Mouse (Mus musculus) MEL (cell line): Measurements from ENCODE around the gene Tesk1. TPM values are rescaled to one million over a fixed set of nuclear protein-coding genes. Genes with fewer than 3 reads are reported as not detected.
"Not testable (repeated sequence)": the region's sequence is repeated elsewhere in the genome, so short reads cannot be mapped to it uniquely, and the experiment has no call there.

Experiments
- DNase-seq: peaks from one replicate; pipeline ENCODE4 v3.0.0; 2011; ENCODE audit warnings: low read depth, low spot score
- H3K27ac ChIP-seq: 2 replicates; pipeline ENCODE4 v1.5.1; 2012; ENCODE audit warnings: low read depth, mild to moderate bottlenecking, control low read depth, low read length, moderate library complexity; ENCODE audit not compliant: control insufficient read depth
- H3K27me3 ChIP-seq, 2 experiments: fragments of 150-350 bp in 1 of 2; sonication (generic) in 1 of 2; 2 replicates each; pipeline ENCODE4 v1.6.1; 2012; ENCODE audit warnings: low read length in 2 of 2, mild to moderate bottlenecking in 2 of 2, improper control_type of control experiment in 1 of 2, moderate library complexity in 1 of 2; ENCODE audit not compliant: insufficient read depth in 2 of 2, control insufficient read depth in 1 of 2
- H3K36me3 ChIP-seq, 2 experiments: 2 replicates each; pipeline ENCODE4 v1.6.1; 2012 to 2014; ENCODE audit warnings: low read length in 2 of 2, improper control_type of control experiment in 1 of 2, inconsistent platforms in 1 of 2, mild to moderate bottlenecking in 1 of 2; ENCODE audit not compliant: insufficient read depth in 2 of 2, control insufficient read depth in 1 of 2
- H3K4me1 ChIP-seq, 2 experiments: fragments of 150-350 bp in 1 of 2; sonication (generic) in 1 of 2; 2 replicates each; pipeline ENCODE4 v1.6.1; 2012; ENCODE audit warnings: low read length in 2 of 2, improper control_type of control experiment in 1 of 2, mild to moderate bottlenecking in 1 of 2; ENCODE audit not compliant: insufficient read depth in 2 of 2, control insufficient read depth in 1 of 2
- H3K4me3 ChIP-seq, 2 experiments: fragments of 150-350 bp in 1 of 2; sonication (generic) in 1 of 2; 2 replicates each; pipeline ENCODE4 v1.5.1; 2012; ENCODE audit warnings: low read depth in 2 of 2, low read length in 2 of 2, mild to moderate bottlenecking in 2 of 2, moderate library complexity in 2 of 2, control low read depth in 1 of 2, improper control_type of control experiment in 1 of 2; ENCODE audit not compliant: control insufficient read depth in 1 of 2, insufficient read depth in 1 of 2
- H3K79me2 ChIP-seq: 2 replicates; pipeline ENCODE4 v1.6.1; 2012; ENCODE audit warnings: mild to moderate bottlenecking, low read length, moderate library complexity; ENCODE audit not compliant: control insufficient read depth, poor library complexity, insufficient read depth
- H3K9ac ChIP-seq: 2 replicates; pipeline ENCODE4 v1.6.1; 2012; ENCODE audit warnings: low read depth, mild to moderate bottlenecking, control low read depth, low read length, moderate library complexity; ENCODE audit not compliant: control insufficient read depth, poor library complexity, severe bottlenecking
- H3K9me3 ChIP-seq: fragments of 150-350 bp; sonication (generic); replicated peaks from 2 replicates; pipeline ENCODE4 v1.6.1; 2012; ENCODE audit warnings: mild to moderate bottlenecking, low read length, improper control_type of control experiment, moderate library complexity; ENCODE audit not compliant: insufficient read depth
- BHLHE40 ChIP-seq: IDR thresholded peaks from 2 replicates; pipeline ENCODE4 v1.6.1; 2012; ENCODE audit warnings: low read depth, mild to moderate bottlenecking, inconsistent platforms, low read length, improper control_type of control experiment, borderline replicate concordance
- CHD1 ChIP-seq: IDR thresholded peaks from 2 replicates; pipeline ENCODE4 v1.6.1; 2012; ENCODE audit warnings: low read depth, mild to moderate bottlenecking, inconsistent platforms, low read length, improper control_type of control experiment
- CHD2 ChIP-seq: IDR thresholded peaks from 2 replicates; pipeline ENCODE4 v1.6.1; 2011; ENCODE audit warnings: low read length, improper control_type of control experiment
- CTCF ChIP-seq, 3 experiments: IDR thresholded peaks in 2 of 3; conservative IDR thresholded peaks in 1 of 3; 2 replicates each; pipeline ENCODE4 v1.5.1; 2011 to 2012; ENCODE audit warnings: low read length in 3 of 3, low read depth in 2 of 3, mild to moderate bottlenecking in 2 of 3, improper control_type of control experiment in 1 of 3, inconsistent platforms in 1 of 3, mixed read lengths in 1 of 3, moderate library complexity in 1 of 3; ENCODE audit not compliant: control insufficient read depth in 1 of 3, insufficient read depth in 1 of 3, poor library complexity in 1 of 3, severe bottlenecking in 1 of 3
- ELF1 ChIP-seq: IDR thresholded peaks from 2 replicates; pipeline ENCODE4 v1.6.1; 2014; ENCODE audit warnings: low read depth, mild to moderate bottlenecking, inconsistent platforms, low read length, improper control_type of control experiment, moderate library complexity
- ETS1 ChIP-seq: IDR thresholded peaks from 2 replicates; pipeline ENCODE4 v1.6.1; 2012; ENCODE audit warnings: low read depth, mild to moderate bottlenecking, inconsistent platforms, low read length, improper control_type of control experiment, moderate library complexity
- GABPA ChIP-seq: IDR thresholded peaks from 2 replicates; pipeline ENCODE4 v1.6.1; 2012; ENCODE audit warnings: low read depth, mild to moderate bottlenecking, inconsistent platforms, low read length, improper control_type of control experiment, moderate library complexity
- MAX ChIP-seq: IDR thresholded peaks from 2 replicates; pipeline ENCODE4 v1.6.1; 2011; ENCODE audit warnings: low read length, improper control_type of control experiment
- MEF2A ChIP-seq: IDR thresholded peaks from 2 replicates; pipeline ENCODE4 v1.6.1; 2014; ENCODE audit warnings: low read depth, mild to moderate bottlenecking, inconsistent platforms, low read length, improper control_type of control experiment; ENCODE audit not compliant: poor library complexity, insufficient replicate concordance, severe bottlenecking; ENCODE audit errors: extremely low read depth
- MYC ChIP-seq: IDR thresholded peaks from 2 replicates; pipeline ENCODE4 v1.6.1; 2011; ENCODE audit warnings: low read depth, mild to moderate bottlenecking, low read length, improper control_type of control experiment, moderate library complexity
- NELFE ChIP-seq: IDR thresholded peaks from 2 replicates; pipeline ENCODE4 v1.6.1; 2011; ENCODE audit warnings: low read depth, low read length, improper control_type of control experiment
- POLR2A ChIP-seq, 2 experiments: IDR thresholded peaks; 2 replicates each; pipeline ENCODE4 v1.6.1; 2011 to 2012; ENCODE audit warnings: low read length in 2 of 2, mild to moderate bottlenecking in 2 of 2, control low read depth in 1 of 2, improper control_type of control experiment in 1 of 2, low read depth in 1 of 2, moderate library complexity in 1 of 2; ENCODE audit not compliant: control insufficient read depth in 1 of 2, insufficient read depth in 1 of 2, poor library complexity in 1 of 2
- POLR2AphosphoS2 ChIP-seq: IDR thresholded peaks from 2 replicates; pipeline ENCODE4 v1.6.1; 2011; ENCODE audit warnings: low read length, improper control_type of control experiment
- RAD21 ChIP-seq: IDR thresholded peaks from 2 replicates; pipeline ENCODE4 v1.6.1; 2011; ENCODE audit warnings: mild to moderate bottlenecking, low read depth, low read length, improper control_type of control experiment
- RCOR1 ChIP-seq: IDR thresholded peaks from 2 replicates; pipeline ENCODE4 v1.6.1; 2012; ENCODE audit warnings: low read depth, mild to moderate bottlenecking, inconsistent platforms, low read length, improper control_type of control experiment
- SIN3A ChIP-seq: IDR thresholded peaks from 2 replicates; pipeline ENCODE4 v1.6.1; 2012; ENCODE audit warnings: low read length, improper control_type of control experiment, inconsistent platforms
- SMC3 ChIP-seq: IDR thresholded peaks from 2 replicates; pipeline ENCODE4 v1.6.1; 2011; ENCODE audit warnings: low read depth, low read length, improper control_type of control experiment
- TBP ChIP-seq: IDR thresholded peaks from 2 replicates; pipeline ENCODE4 v1.8.0; 2011; ENCODE audit warnings: low read depth, low read length, improper control_type of control experiment
- UBTF ChIP-seq: IDR thresholded peaks from 2 replicates; pipeline ENCODE4 v1.6.1; 2012; ENCODE audit warnings: low read depth, mild to moderate bottlenecking, inconsistent platforms, low read length, improper control_type of control experiment, moderate library complexity, borderline replicate concordance; ENCODE audit not compliant: insufficient read depth
- USF2 ChIP-seq, 2 experiments: IDR thresholded peaks; 2 replicates each; pipeline ENCODE4 v1.6.1; 2011 to 2012; ENCODE audit warnings: improper control_type of control experiment in 2 of 2, low read length in 2 of 2, borderline replicate concordance in 1 of 2, inconsistent platforms in 1 of 2, low read depth in 1 of 2, mild to moderate bottlenecking in 1 of 2; ENCODE audit not compliant: insufficient read depth in 1 of 2
- ZC3H11A ChIP-seq: IDR thresholded peaks from 2 replicates; pipeline ENCODE4 v1.6.1; 2012; ENCODE audit warnings: low read depth, mild to moderate bottlenecking, inconsistent platforms, low read length, improper control_type of control experiment
- polyA plus RNA-seq, 2 experiments: library from polyadenylated mRNA; stranded (reverse) in 1 of 2; unstranded in 1 of 2; fragments of >175 nt in 1 of 2; fragments of >200 nt in 1 of 2; gene quantifications; 2 replicates each; pipeline versions ENCODE4 v1.2.1 to v1.2.4; 2012; ENCODE audit warnings: low replicate concordance in 2 of 2, low read depth in 1 of 2; ENCODE audit not compliant: insufficient read length in 2 of 2, insufficient read depth in 1 of 2, missing spikeins in 1 of 2
- total RNA-seq: library from RNA; depleted of rRNA; stranded (reverse); fragments of 300-350 nt; gene quantifications from 2 replicates; pipeline ENCODE4 v1.2.3, GENCODE M21; 2012

The Tesk1 gene
- total and polyA plus RNA-seq, 3 experiments = 9.1 to 24.6 TPM; not detected in 1

GRCm38 (mm10) chr4:43483535-43484091, 41.9 kb downstream of the Tesk1 start, which contains the start of gene Sit1:
Gene Sit1 (minus strand): TSS chr4:43483734.
- peaks cover 0 to 13% of the 10 kb centered on the region in 2 experiments; a peak in 2 of 4 replicates for H3K4me1 ChIP-seq
- no peak within 1 kb of the TSS for H3K4me3 ChIP-seq
- TF ChIP-seq CHD1 (no peak), ELF1 (no peak), SMC3 (no peak), CTCF (IDR thresholded peaks at IDR 0.05 in 2 of 3, conservative IDR thresholded peaks at IDR 0.05 in 1 of 3; ENCODE audit: control insufficient read depth in 1 of 3, insufficient read depth in 1 of 3, low read depth in 2 of 3, low read length in 3 of 3, poor library complexity in 1 of 3, severe bottlenecking in 1 of 3) (no peak), NELFE (no peak), RCOR1 (no peak), UBTF (no peak), ETS1 (no peak), MAX (no peak), MYC (no peak), GABPA (no peak), ZC3H11A (no peak), USF2 (IDR thresholded peaks at IDR 0.05; ENCODE audit: borderline replicate concordance in 1 of 2, insufficient read depth in 1 of 2, low read depth in 1 of 2, low read length in 2 of 2) (no peak), POLR2A (IDR thresholded peaks at IDR 0.05; ENCODE audit: control insufficient read depth in 1 of 2, insufficient read depth in 1 of 2, low read depth in 1 of 2, low read length in 2 of 2, poor library complexity in 1 of 2) (no peak), SIN3A (no peak), POLR2AphosphoS2 (no peak), MEF2A (no peak), CHD2 (no peak), BHLHE40 (no peak)
- H3K9me3 ChIP-seq = no peaks in the 10 kb centered on the region
- H3K9ac ChIP-seq = no peak within 1 kb of the TSS
- peaks cover 0 to 11% of the 10 kb centered on the region in 2 experiments; a peak in 2 of 4 replicates for H3K36me3 ChIP-seq
- no peaks in the 10 kb centered on the region for H3K27me3 ChIP-seq
- H3K27ac ChIP-seq = no peak within 1 kb of the TSS
- DNase-seq = no peak
- H3K79me2 ChIP-seq = no peaks in the 10 kb centered on the region

GRCm38 (mm10) chr4:43485666-43486065, 43.9 kb downstream of the Tesk1 start:
- H3K4me3 ChIP-seq, H3K9ac ChIP-seq, H3K27me3 ChIP-seq, H3K79me2 ChIP-seq, H3K9me3 ChIP-seq, H3K27ac ChIP-seq: not testable (repeated sequence)
- H3K4me1 ChIP-seq = peaks cover 0 to 20% of the 10 kb centered on the region in 2 experiments; a peak in 2 of 4 replicates
- peak; percentile 51 for DNase-seq
- H3K36me3 ChIP-seq = peaks cover 0 to 11% of the 10 kb centered on the region in 2 experiments; a peak in 2 of 4 replicates
- TF ChIP-seq CTCF (IDR thresholded peaks at IDR 0.05 in 2 of 3, conservative IDR thresholded peaks at IDR 0.05 in 1 of 3; ENCODE audit: control insufficient read depth in 1 of 3, insufficient read depth in 1 of 3, low read depth in 2 of 3, low read length in 3 of 3, poor library complexity in 1 of 3, severe bottlenecking in 1 of 3) = peak; percentile 33 to 55 (median 46); a peak in 5 of 6 replicates
- peak; percentile 36 for TF ChIP-seq RAD21
- TF ChIP-seq SMC3 = peak; percentile 50
- 0 out of 2 replicates have a peak, but pooled peaks have one; percentile 39 for TF ChIP-seq TBP
